ENCODE assay signal across 19 mouse cellular contexts in genomic region chr5:31908818-31909217, GRCm38 (mm10).
A peak's percentile ranks its signal among the peaks of the same experiment; 100 is the strongest.
DNase-seq lines count a peak whose midpoint lies in the region; TF ChIP-seq lines count a peak whose summit lies in the region.
"Had no signal": no experiment of that assay in that cellular context is flagged by ENCODE, and none has a peak within 500 bp of the region (broad histone marks: within the 10 kb centered on the region; RNA-seq: fewer than 3 reads in every experiment).

No protein-coding gene starts in this region.

- H3K9ac ChIP-seq in heart, adult 2 months (ENCODE audit: low read depth, low read length) = no peak overlapping the region

- H3K9me3 ChIP-seq in midbrain, embryonic 10.5 days (replicated peaks) = no peaks in the 10 kb centered on the region
- H3K9me3 ChIP-seq: G1E had no signal

- WGBS in heart, adult 2 months = 97% methylated on average over 2 of the region's 2 CpGs
- WGBS in spleen, adult 2 months = 89% methylated on average over 2 of the region's 2 CpGs
- WGBS in midbrain, embryonic 10.5 days = 90% methylated on average over 2 of the region's 2 CpGs

- no peak for TF ChIP-seq CTCF in heart, adult 2 months (IDR thresholded peaks at IDR 0.05)
- TF ChIP-seq CTCF in spleen, adult 2 months (IDR thresholded peaks at IDR 0.05; ENCODE audit: extremely low read depth, insufficient read depth, insufficient read length, insufficient replicate concordance) = no peak

- no peak overlapping the region for H3K4me3 ChIP-seq in heart, adult 2 months
- no peak overlapping the region for H3K4me3 ChIP-seq in spleen, adult 2 months (ENCODE audit: extremely low read depth, insufficient read depth, insufficient read length)
- no peak overlapping the region for H3K4me3 ChIP-seq in midbrain, embryonic 10.5 days

- H3K27ac ChIP-seq in heart, adult 2 months = no peak overlapping the region
- H3K27ac ChIP-seq in spleen, adult 2 months (ENCODE audit: insufficient read depth, low read length) = peak overlapping the region; percentile 78; the same call in 1 of the 2 replicates
- H3K27ac ChIP-seq in midbrain, embryonic 10.5 days (replicated peaks) = no peak overlapping the region

- H3K27me3 ChIP-seq in heart, adult 2 months (ENCODE audit: control insufficient read depth, insufficient read depth, low read length) = no peaks in the 10 kb centered on the region
- H3K27me3 ChIP-seq in spleen, adult 2 months (ENCODE audit: control insufficient read depth, insufficient read depth, low read length) = no peaks in the 10 kb centered on the region
- H3K27me3 ChIP-seq in midbrain, embryonic 10.5 days (ENCODE audit: low read depth, poor library complexity, severe bottlenecking) = no peaks in the 10 kb centered on the region
- H3K27me3 ChIP-seq: CH12.LX, Patski had no signal

- no peak for TF ChIP-seq POLR2A in heart, adult 2 months (IDR thresholded peaks at IDR 0.05; ENCODE audit: insufficient read depth, low read depth, low read length)
- no peak for TF ChIP-seq POLR2A in spleen, adult 2 months (IDR thresholded peaks at IDR 0.05; ENCODE audit: low read depth, low read length)

- H3K79me2 ChIP-seq in heart, adult 2 months (replicated peaks; ENCODE audit: control insufficient read depth, insufficient read depth, low read length) = no peaks in the 10 kb centered on the region

- peaks cover 3% of the 10 kb centered on the region; the same call in 1 of the 2 replicates for H3K36me3 ChIP-seq in heart, adult 2 months (ENCODE audit: control insufficient read depth, insufficient read depth, low read length)
- H3K36me3 ChIP-seq in spleen, adult 2 months (ENCODE audit: control insufficient read depth, insufficient read depth, low read length) = no peaks in the 10 kb centered on the region
- H3K36me3 ChIP-seq in midbrain, embryonic 10.5 days = no peaks in the 10 kb centered on the region

- TF ChIP-seq EP300 in heart, adult 2 months (IDR thresholded peaks at IDR 0.05; ENCODE audit: insufficient read depth, low read depth, low read length) = no peak

- H3K4me1 ChIP-seq in heart, adult 2 months (ENCODE audit: control insufficient read depth, insufficient read depth, low read length) = peaks cover 2% of the 10 kb centered on the region; the same call in 1 of the 2 replicates
- peaks cover 15% of the 10 kb centered on the region for H3K4me1 ChIP-seq in spleen, adult 2 months (ENCODE audit: control insufficient read depth, insufficient read depth, insufficient read length)
- H3K4me1 ChIP-seq in midbrain, embryonic 10.5 days = no peaks in the 10 kb centered on the region

- DNase-seq in heart, adult 11 months = peak; percentile 54
- DNase-seq in heart, adult 2 months = no peak
- DNase-seq in spleen, adult 2 months (ENCODE audit: low read depth in 1 of 2, low spot score in 2 of 2) = no peak
- DNase-seq in spleen, postnatal 14 days (ENCODE audit: low spot score in 2 of 2) = no peak
- DNase-seq in fat pad, adult 2 months (ENCODE audit: extremely low read depth, low read depth, low spot score) = peak; percentile 81
- peak; percentile 82 for DNase-seq in gonadal fat pad, adult 2 months (ENCODE audit: low read depth)
- DNase-seq in right cerebral cortex, postnatal 10 days (ENCODE audit: low spot score in 2 of 2) = no peak
- DNase-seq in midbrain, embryonic 10.5 days (ENCODE audit: low spot score) = no peak
- DNase-seq: adrenal gland, adult 2 months; adrenal gland, adult 8-10 months; adrenal gland, postnatal 10 days; adrenal gland, postnatal 14 days; adrenal gland, postnatal 25 days; adrenal gland, postnatal 36 days; cerebellum, adult 11 months; cerebellum, adult 11-12 months had no signal

- intact Hi-C loops in heart, adult 2 months (cut with DNase I) = no loop called here

Comparison
In these comparisons a context has a peak if more than half of its experiments do, and no peak if none do; other contexts are left out.
1. DNase-seq: peak in heart, adult 11 months (single experiment), fat pad, adult 2 months (single experiment) and gonadal fat pad, adult 2 months (single experiment); none in heart, adult 2 months (0 of 2), spleen, adult 2 months (0 of 2), spleen, postnatal 14 days (0 of 2), right cerebral cortex, postnatal 10 days (0 of 2) and midbrain, embryonic 10.5 days (single experiment).